Mouse (Mus musculus) hindbrain, embryonic 10.5 days (tissue): Measurements from ENCODE around the gene Olfr492. TPM values are rescaled to one million over a fixed set of nuclear protein-coding genes. Genes with fewer than 3 reads are reported as not detected.

Source experiments
- DNase-seq: peaks from one replicate; pipeline ENCODE4 v3.0.0-alpha.2; 2017; ENCODE audit warnings: low spot score
- H3K27ac ChIP-seq: fragments of 300-500 bp; sonication (generic); 2 replicates; pipeline ENCODE4 v1.5.1; 2016; ENCODE audit warnings: mild to moderate bottlenecking, moderate library complexity
- H3K27me3 ChIP-seq: fragments of 300-500 bp; sonication (generic); 2 replicates; pipeline ENCODE4 v1.6.1; 2016; ENCODE audit warnings: mild to moderate bottlenecking; ENCODE audit not compliant: poor library complexity, insufficient read depth, severe bottlenecking
- H3K36me3 ChIP-seq: fragments of 300-500 bp; sonication (generic); 2 replicates; pipeline ENCODE4 v1.6.1; 2016; ENCODE audit warnings: mild to moderate bottlenecking, moderate library complexity
- H3K4me1 ChIP-seq: fragments of 300-500 bp; sonication (generic); replicated peaks from 2 replicates; pipeline ENCODE4 v1.6.1; 2016; ENCODE audit warnings: mild to moderate bottlenecking
- H3K4me3 ChIP-seq: fragments of 300-500 bp; sonication (generic); 2 replicates; pipeline ENCODE4 v1.5.1; 2016; ENCODE audit warnings: mild to moderate bottlenecking, moderate library complexity
- H3K9me3 ChIP-seq: fragments of 300-500 bp; sonication (generic); 2 replicates; pipeline ENCODE4 v1.6.1; 2016; ENCODE audit warnings: mild to moderate bottlenecking, moderate library complexity
- WGBS: fragments of 180-500 bp; shearing (Covaris S2); methylation state at CpG from one replicate; pipeline ENCODE4 v1.1.7; 2016; 5-methylcytosine and 5-hydroxymethylcytosine counted together
- polyA plus RNA-seq: library from polyadenylated mRNA; unstranded; fragments of >200 nt; fragmentation: Nextera tagmentation; extraction: Ambion mirVana; gene quantifications from 2 replicates; pipeline ENCODE4 v1.2.1, GENCODE M21; 2016

The Olfr492 gene
- not detected in 2 replicates for polyA plus RNA-seq

DNA sequence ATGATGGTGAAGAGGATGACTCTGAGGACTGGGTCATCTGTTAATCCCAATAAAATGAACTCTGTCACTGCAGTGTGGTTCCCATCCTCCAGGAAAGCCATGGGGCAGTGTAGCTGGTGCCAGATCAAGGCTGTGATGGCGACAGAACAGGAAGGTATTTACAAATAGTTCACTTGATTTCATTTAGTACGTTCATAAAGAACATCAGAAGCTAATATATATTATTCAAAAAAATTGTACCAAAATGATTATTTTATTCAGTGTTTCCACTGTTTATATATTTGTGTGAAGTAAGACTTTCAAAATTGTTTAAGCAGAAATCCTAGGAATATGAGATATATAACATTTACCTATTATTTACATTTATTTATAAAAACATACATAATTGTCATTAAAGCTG, at the start of gene Olfr492:
Olfr492 (minus strand) TSS at position 101 of the 400 bp plus-strand sequence.
- WGBS = 92% methylated on average over 2 of the region's 2 CpGs
- DNase-seq = no peak
- H3K27ac ChIP-seq = no peak within 1 kb of the TSS
- no peaks in the 10 kb centered on the region for H3K4me1 ChIP-seq
- H3K4me3 ChIP-seq = no peak within 1 kb of the TSS
- no peaks in the 10 kb centered on the region for H3K36me3 ChIP-seq
- H3K27me3 ChIP-seq = no peaks in the 10 kb centered on the region
- H3K9me3 ChIP-seq = no peaks in the 10 kb centered on the region

DNA sequence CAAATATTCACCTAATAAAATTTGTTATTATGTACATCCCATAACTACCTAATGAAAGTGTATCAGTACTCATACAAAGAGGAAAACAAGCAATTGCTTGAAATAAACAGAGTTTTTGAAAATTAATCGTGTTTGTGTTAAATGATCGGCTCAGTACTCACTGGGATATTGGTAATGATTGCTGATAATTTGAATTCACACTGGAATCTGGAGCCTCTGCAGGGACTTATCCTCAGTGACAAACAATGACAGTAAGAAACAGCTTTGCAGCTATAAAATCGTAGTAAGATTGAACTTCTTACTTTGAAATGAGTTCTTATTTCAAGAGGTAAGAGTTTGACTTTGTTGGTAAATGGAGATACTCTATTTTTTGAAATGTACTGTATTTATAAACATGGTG, 41.6 kb upstream of the Olfr492 start, which contains the start of gene Olfr494:
Olfr494 (plus strand) TSS at position 301 of the 400 bp plus-strand sequence.
- H3K27me3 ChIP-seq = no peaks in the 10 kb centered on the region
- WGBS = 86% methylated on average over 3 of the region's 3 CpGs
- H3K27ac ChIP-seq = no peak within 1 kb of the TSS
- H3K36me3 ChIP-seq = no peaks in the 10 kb centered on the region
- H3K4me1 ChIP-seq = no peaks in the 10 kb centered on the region
- H3K4me3 ChIP-seq = no peak within 1 kb of the TSS
- no peak for DNase-seq
- H3K9me3 ChIP-seq = no peaks in the 10 kb centered on the region

DNA sequence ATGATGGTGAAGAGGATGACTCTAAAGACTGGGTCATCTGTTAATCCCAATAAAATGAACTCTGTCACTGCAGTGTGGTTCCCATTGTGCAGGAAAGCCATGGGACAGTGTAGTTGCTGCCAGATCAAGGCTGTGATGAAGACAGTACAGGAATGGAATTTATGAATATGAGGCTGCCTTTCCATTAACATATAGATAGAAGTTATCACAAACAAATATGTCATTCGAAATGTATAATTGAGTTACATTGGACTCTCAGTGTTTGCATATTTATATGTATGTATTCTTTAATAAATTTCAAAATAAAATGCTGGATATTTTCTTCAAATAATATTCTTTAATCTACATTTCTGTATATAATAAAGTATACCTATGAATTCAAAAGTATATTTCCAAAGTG, 23.4 kb upstream of the Olfr492 start, which contains the start of gene Olfr493:
Olfr493 (minus strand) TSS at position 101 of the 400 bp plus-strand sequence.
- WGBS = 68% methylated on average over 1 of the region's 1 CpGs
- DNase-seq = no peak
- no peaks in the 10 kb centered on the region for H3K27me3 ChIP-seq

DNA sequence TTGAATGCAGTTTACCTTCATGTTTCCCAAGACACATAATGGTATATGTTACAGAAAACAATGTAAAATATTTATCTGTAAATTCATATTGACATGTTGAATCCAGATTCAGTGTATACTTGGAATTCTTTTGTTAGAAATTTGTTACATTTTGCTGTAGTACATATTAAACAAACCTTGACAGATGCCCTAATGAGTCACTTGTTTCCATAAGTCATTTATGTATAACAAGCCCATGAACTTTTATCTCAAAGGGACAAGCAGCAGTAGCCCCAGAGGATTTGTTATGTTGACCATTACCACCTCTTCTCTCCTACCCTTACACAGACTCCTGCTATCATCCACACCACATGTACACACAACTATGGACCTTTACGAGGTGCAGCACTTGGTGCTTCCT, 10.3 kb downstream of the Olfr492 start, which contains the start of gene Olfr491:
Olfr491 (plus strand) TSS at position 301 of the 400 bp plus-strand sequence.
- H3K4me3 ChIP-seq = no peak within 1 kb of the TSS
- WGBS = 80% methylated on average over 1 of the region's 1 CpGs
- DNase-seq = no peak
- H3K9me3 ChIP-seq = no peaks in the 10 kb centered on the region
- no peaks in the 10 kb centered on the region for H3K27me3 ChIP-seq
- no peaks in the 10 kb centered on the region for H3K4me1 ChIP-seq
- no peak within 1 kb of the TSS for H3K27ac ChIP-seq
- H3K36me3 ChIP-seq = no peaks in the 10 kb centered on the region

More for the DNA sequence above, 23.4 kb upstream of the Olfr492 start, which contains the start of gene Olfr493:
- Histone ChIP-seq H3K9me3 (no peaks in the 10 kb centered on the region), H3K4me1 (no peaks in the 10 kb centered on the region), H3K27ac (no peak within 1 kb of the TSS), H3K4me3 (no peak within 1 kb of the TSS), H3K36me3 (no peaks in the 10 kb centered on the region)

DNA sequence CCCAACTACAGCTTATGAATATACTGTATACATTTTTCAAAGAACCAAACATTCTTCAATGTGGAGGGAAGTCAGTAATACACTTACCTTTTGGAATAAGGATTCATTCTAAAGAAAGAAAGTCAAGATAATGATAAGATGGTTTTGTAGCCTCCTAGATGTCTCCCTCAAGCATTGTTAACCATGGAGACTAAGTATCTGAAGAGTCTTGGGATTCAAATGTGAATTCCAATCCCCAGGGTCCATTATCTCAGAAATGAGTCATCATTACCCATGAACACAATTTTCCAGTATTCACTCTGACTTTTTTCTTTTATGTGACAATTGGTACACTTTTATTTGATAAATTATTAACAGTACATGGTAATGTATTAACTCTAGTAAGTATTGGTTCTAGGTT, 34.6 kb downstream of the Olfr492 start, which contains the start of gene Olfr490:
Olfr490 (minus strand) TSS at position 101 of the 400 bp plus-strand sequence.
- Histone ChIP-seq H3K36me3 (no peaks in the 10 kb centered on the region), H3K4me1 (no peaks in the 10 kb centered on the region), H3K27me3 (no peaks in the 10 kb centered on the region), H3K4me3 (no peak within 1 kb of the TSS), H3K27ac (no peak within 1 kb of the TSS), H3K9me3 (no peaks in the 10 kb centered on the region)
- no peak for DNase-seq

Other genes starting within 250 kb of the Olfr492 start
- not detected in 2 replicates for gene Olfr481, start 243.8 kb downstream of the Olfr492 start, polyA plus RNA-seq
- 0.07 and 0.12 TPM in 2 replicates for gene Olfr482, start 226.1 kb downstream of the Olfr492 start, polyA plus RNA-seq
- gene Olfr483, start 222.8 kb downstream of the Olfr492 start, polyA plus RNA-seq = not detected in 2 replicates
- not detected in 2 replicates for gene Olfr484, start 196.2 kb downstream of the Olfr492 start, polyA plus RNA-seq
- gene Olfr485, start 163.8 kb downstream of the Olfr492 start, polyA plus RNA-seq = not detected in 2 replicates
- not detected in 2 replicates for gene Olfr486, start 150.9 kb downstream of the Olfr492 start, polyA plus RNA-seq
- gene Olfr487, start 109.0 kb downstream of the Olfr492 start, polyA plus RNA-seq = not detected in 2 replicates
- gene Olfr488, start 65.3 kb downstream of the Olfr492 start, polyA plus RNA-seq = not detected in 2 replicates
- gene Olfr490, start 34.7 kb downstream of the Olfr492 start, polyA plus RNA-seq = not detected in 2 replicates
- not detected in 2 replicates for gene Olfr491, start 10.2 kb downstream of the Olfr492 start, polyA plus RNA-seq
- gene Olfr493, start 23.3 kb upstream of the Olfr492 start, polyA plus RNA-seq = not detected in 2 replicates
- not detected in 2 replicates for gene Olfr494, start 41.7 kb upstream of the Olfr492 start, polyA plus RNA-seq
- not detected in 2 replicates for gene Olfr495, start 69.5 kb upstream of the Olfr492 start, polyA plus RNA-seq
- gene Olfr497, start 96.7 kb upstream of the Olfr492 start, polyA plus RNA-seq = not detected in 2 replicates
- gene Olfr498, start 141.7 kb upstream of the Olfr492 start, polyA plus RNA-seq = not detected in 2 replicates
- gene Olfr502, start 201.4 kb upstream of the Olfr492 start, polyA plus RNA-seq = not detected in 2 replicates
- gene Olfr503, start 220.9 kb upstream of the Olfr492 start, polyA plus RNA-seq = not detected in 2 replicates
- gene Olfr504, start 242.1 kb upstream of the Olfr492 start, polyA plus RNA-seq = not detected in 2 replicates